Mouse (Mus musculus) stomach, embryonic 16.5 days (tissue): Measurements from ENCODE around the gene Lmf1. TPM values are rescaled to one million over a fixed set of nuclear protein-coding genes. Genes with fewer than 3 reads are reported as not detected.

ENCODE experiments used
- ATAC-seq: fragments of 200-750 bp; cut with Nextera tagmentation; 2 replicates; pipeline ENCODE4 v1.8.0; 2017; ENCODE audit warnings: moderate number of reproducible peaks, moderate TSS enrichment; ENCODE audit not compliant: insufficient read depth, low FRiP score
- H3K27ac ChIP-seq: fragments of 300-500 bp; sonication (generic); 2 replicates; pipeline ENCODE4 v1.5.1; 2014; ENCODE audit warnings: low read length
- H3K27me3 ChIP-seq: fragments of 300-500 bp; sonication (generic); 2 replicates; pipeline ENCODE4 v1.6.1; 2014; ENCODE audit warnings: low read length, control low read depth, mixed read lengths; ENCODE audit not compliant: control insufficient read depth, insufficient read depth
- H3K36me3 ChIP-seq: fragments of 300-500 bp; sonication (generic); 2 replicates; pipeline ENCODE4 v1.6.1; 2014; ENCODE audit warnings: low read length; ENCODE audit not compliant: control insufficient read depth, insufficient read depth
- H3K4me1 ChIP-seq: fragments of 300-500 bp; sonication (generic); 2 replicates; pipeline ENCODE4 v1.6.1; 2014; ENCODE audit warnings: low read length, control low read depth, mixed read lengths; ENCODE audit not compliant: control insufficient read depth, insufficient read depth
- H3K4me2 ChIP-seq: fragments of 300-500 bp; sonication (generic); 2 replicates; pipeline ENCODE4 v1.6.1; 2014; ENCODE audit warnings: low read depth, low read length, mixed read lengths
- H3K4me3 ChIP-seq: fragments of 300-500 bp; sonication (generic); replicated peaks from 2 replicates; pipeline ENCODE4 v1.5.1; 2014; ENCODE audit warnings: mild to moderate bottlenecking, low read length
- H3K9ac ChIP-seq: fragments of 300-500 bp; sonication (generic); 2 replicates; pipeline ENCODE4 v1.6.1; 2014; ENCODE audit warnings: low read length
- H3K9me3 ChIP-seq: fragments of 300-500 bp; sonication (generic); replicated peaks from 2 replicates; pipeline ENCODE4 v1.6.1; 2016; ENCODE audit warnings: low read length, control low read depth; ENCODE audit not compliant: control insufficient read depth
- WGBS: fragments of 180-500 bp; shearing (Covaris S2); extraction: QIAGEN DNeasy Blood & Tissue Kit; methylation state at CpG from one replicate; pipeline ENCODE4 v1.1.7; 2014; 5-methylcytosine and 5-hydroxymethylcytosine counted together
- polyA plus RNA-seq: library from polyadenylated mRNA; unstranded; fragments of >200 nt; fragmentation: Nextera tagmentation; extraction: Ambion mirVana; gene quantifications from 2 replicates; pipeline ENCODE4 v1.2.1, GENCODE M21; 2015

Lmf1 gene
- polyA plus RNA-seq, 1 experiment from 2014 or later: 28.9 TPM

DNA sequence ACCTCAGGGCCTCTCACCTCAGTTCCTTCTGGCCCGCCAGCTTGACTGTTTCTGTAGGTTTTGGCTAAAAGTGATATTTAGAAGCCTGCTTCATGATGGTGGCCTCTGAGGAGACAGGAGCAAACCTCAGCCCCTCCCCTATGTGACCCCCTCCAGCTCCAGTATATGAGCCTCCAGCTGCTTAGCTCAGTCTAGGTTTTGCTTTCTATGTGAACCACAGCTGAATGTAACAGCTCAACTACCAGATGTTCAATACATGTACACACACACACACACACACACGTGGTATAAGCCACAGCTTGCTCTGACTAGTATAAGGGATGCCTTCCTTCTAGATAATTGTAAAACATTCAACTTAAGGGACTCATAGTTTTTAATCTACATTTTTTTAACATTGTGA, 2.9 kb upstream of the Lmf1 start:
- no peak for ATAC-seq
- H3K36me3 ChIP-seq: no peaks in the 10 kb centered on the region
- no peak overlapping the region for H3K4me2 ChIP-seq
- H3K27me3 ChIP-seq: peaks cover under 1% of the 10 kb centered on the region; the same call in 1 of the 2 replicates
- no peak overlapping the region for H3K9ac ChIP-seq
- H3K9me3 ChIP-seq: no peaks in the 10 kb centered on the region
- H3K4me1 ChIP-seq: peaks cover 21% of the 10 kb centered on the region
- H3K27ac ChIP-seq: no peak overlapping the region
- WGBS: 58% methylated on average over 2 of the region's 2 CpGs
- no peak overlapping the region for H3K4me3 ChIP-seq

DNA sequence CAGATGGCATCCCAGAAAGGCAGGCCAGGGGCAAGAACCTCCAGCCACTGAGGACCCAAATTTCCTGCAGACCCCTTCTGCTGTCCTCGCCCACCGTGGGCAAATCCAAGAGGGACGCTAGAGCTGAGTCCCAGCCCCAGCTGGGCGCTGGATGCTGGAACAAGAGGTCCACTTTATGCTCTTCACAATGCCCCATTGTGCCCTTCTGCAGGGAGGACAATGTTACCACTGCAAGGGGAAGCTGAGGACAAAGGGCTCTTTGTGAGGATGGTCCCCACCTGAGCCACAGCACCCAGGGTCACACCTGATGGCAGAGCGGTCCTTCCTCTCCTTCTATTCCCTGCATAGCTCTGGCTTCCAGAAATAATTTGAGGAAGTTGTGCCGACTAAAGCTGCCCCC, 1.6 kb upstream of the Lmf1 start:
- Histone ChIP-seq H3K4me1 (peaks cover 16% of the 10 kb centered on the region), H3K36me3 (no peaks in the 10 kb centered on the region), H3K27me3 (no peaks in the 10 kb centered on the region; the same call in 1 of the 2 replicates), H3K4me2 (no peak overlapping the region), H3K9ac (no peak overlapping the region), H3K4me3 (no peak overlapping the region), H3K27ac (no peak overlapping the region), H3K9me3 (no peaks in the 10 kb centered on the region)
- WGBS: 64% methylated on average over 6 of the region's 6 CpGs
- ATAC-seq: no peak

DNA sequence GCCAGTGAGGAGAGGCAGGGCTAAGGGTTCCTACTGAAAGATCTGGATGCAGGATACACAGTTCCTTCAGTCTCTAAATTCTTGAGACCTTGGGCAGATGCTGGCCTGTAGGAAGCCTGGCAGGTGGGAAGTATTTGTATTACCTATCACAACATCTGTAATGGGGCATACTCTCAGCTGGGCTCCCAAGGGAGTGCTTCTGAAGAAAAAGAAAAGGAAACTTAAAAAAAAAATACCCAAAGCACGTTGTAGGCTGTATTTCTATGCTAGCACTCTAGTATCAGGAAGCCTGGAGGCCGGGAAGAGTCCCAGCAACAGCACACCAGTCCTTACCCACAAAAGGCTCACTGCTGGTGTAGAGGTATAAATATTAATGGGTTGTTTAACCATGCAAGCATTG, 1.2 kb upstream of the Lmf1 start:
- ATAC-seq: no peak

DNA sequence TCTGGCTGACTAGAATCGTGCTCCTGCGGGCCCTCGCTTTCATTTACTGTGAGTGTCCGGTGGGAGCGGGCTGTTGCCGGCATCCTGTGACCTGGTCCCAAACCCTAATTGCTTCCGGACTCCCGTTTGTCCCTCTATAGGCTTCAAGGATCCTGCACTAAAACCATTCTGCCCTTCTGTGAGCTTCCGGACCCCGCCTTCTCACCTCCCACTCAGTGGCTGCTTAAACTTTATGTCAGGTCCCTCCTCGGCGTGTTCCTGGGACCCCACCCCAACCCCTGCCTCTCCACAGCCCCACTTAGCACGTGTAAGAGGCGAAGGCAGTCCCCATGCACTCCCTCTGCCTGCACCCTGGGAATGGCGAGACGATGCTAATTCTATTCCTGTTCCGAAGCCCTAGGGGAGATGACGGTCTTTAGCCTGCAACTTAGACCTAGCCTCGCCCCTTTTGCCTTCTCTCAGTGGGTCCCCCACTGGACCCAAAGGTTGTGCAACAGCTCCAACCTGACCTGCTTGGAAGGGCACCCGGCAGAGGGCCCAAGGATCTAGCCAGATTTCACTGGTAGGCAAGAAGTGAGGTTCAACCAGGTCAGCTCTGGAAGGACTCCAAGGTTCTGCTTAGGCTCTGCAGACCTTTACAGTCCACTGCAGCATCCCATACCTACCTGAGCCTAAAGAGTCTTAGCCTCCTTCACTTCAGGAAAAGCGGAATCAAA, 605 bp downstream of the Lmf1 start:
- peak overlapping the region; percentile 79 for H3K9ac ChIP-seq
- H3K4me2 ChIP-seq: peak overlapping the region; percentile 81
- H3K4me1 ChIP-seq: peaks cover 19% of the 10 kb centered on the region
- H3K27me3 ChIP-seq: no peaks in the 10 kb centered on the region; the same call in 1 of the 2 replicates
- peak overlapping the region; percentile 64 for H3K4me3 ChIP-seq
- H3K36me3 ChIP-seq: no peaks in the 10 kb centered on the region
- peak; percentile 42; the same call in 1 of the 2 replicates for ATAC-seq
- no peaks in the 10 kb centered on the region for H3K9me3 ChIP-seq
- 7% methylated on average over 21 of the region's 21 CpGs for WGBS
- H3K27ac ChIP-seq: peak overlapping the region; percentile 43; the same call in 1 of the 2 replicates

More for the DNA sequence above, 1.2 kb upstream of the Lmf1 start:
- no peak overlapping the region for H3K27ac ChIP-seq
- H3K4me1 ChIP-seq: peaks cover 16% of the 10 kb centered on the region
- no peak overlapping the region for H3K4me3 ChIP-seq
- H3K36me3 ChIP-seq: no peaks in the 10 kb centered on the region
- H3K27me3 ChIP-seq: no peaks in the 10 kb centered on the region; the same call in 1 of the 2 replicates
- no peak overlapping the region for H3K4me2 ChIP-seq
- H3K9me3 ChIP-seq: no peaks in the 10 kb centered on the region
- WGBS: 63% methylated on average over 2 of the region's 2 CpGs
- H3K9ac ChIP-seq: no peak overlapping the region

DNA sequence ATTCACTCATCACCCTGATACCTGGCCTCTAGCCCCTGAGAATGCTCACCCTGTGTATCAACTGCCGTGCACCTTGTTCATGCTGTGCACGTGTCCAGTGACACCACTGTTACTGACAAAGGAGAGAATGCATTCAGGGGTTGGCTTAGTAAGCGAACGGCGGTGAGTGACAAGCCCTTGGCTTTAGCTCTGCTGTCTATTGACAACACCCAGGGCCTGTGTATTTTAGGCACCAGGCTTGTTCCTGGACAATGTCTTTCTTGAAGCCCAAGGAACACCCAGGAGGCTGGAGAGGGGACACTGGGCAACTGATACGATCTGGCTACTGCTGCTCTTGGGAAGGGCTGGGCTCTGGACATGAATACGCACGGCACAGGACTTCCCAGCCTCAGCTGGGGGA, 3.2 kb downstream of the Lmf1 start:
- WGBS: 71% methylated on average over 8 of the region's 8 CpGs
- no peak for ATAC-seq
- H3K9me3 ChIP-seq: no peaks in the 10 kb centered on the region

DNA sequence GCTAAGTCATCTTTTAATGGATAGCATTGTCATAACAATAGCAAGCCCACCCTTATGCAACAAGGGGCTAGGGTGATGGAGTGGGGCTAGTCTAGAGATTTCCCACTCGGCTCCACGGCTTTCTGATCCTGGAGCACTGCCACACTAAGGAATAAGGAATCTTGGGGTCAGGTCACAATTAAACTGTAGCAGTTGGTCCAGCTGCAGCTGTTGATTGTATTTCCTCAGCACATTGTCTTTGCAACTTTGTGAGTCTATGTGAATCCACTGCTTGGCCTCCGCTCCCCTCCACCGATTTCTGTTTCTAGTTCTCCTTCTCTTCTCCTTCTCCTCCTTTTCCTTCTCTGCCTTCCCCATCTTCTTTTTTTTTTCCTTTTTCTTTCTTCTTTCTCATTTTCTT, 4.2 kb downstream of the Lmf1 start:
- peaks cover 15% of the 10 kb centered on the region for H3K4me1 ChIP-seq
- no peaks in the 10 kb centered on the region for H3K36me3 ChIP-seq
- WGBS: 62% methylated on average over 4 of the region's 4 CpGs
- no peak overlapping the region for H3K4me2 ChIP-seq
- no peaks in the 10 kb centered on the region for H3K27me3 ChIP-seq
- no peak overlapping the region for H3K4me3 ChIP-seq
- no peak overlapping the region for H3K9ac ChIP-seq
- no peaks in the 10 kb centered on the region for H3K9me3 ChIP-seq
- H3K27ac ChIP-seq: no peak overlapping the region
- no peak for ATAC-seq

More for the DNA sequence above, 3.2 kb downstream of the Lmf1 start:
- H3K9ac ChIP-seq: no peak overlapping the region
- H3K27ac ChIP-seq: no peak overlapping the region
- H3K4me2 ChIP-seq: no peak overlapping the region
- H3K4me1 ChIP-seq: peaks cover 15% of the 10 kb centered on the region
- no peak overlapping the region for H3K4me3 ChIP-seq
- no peaks in the 10 kb centered on the region for H3K27me3 ChIP-seq
- no peaks in the 10 kb centered on the region for H3K36me3 ChIP-seq

DNA sequence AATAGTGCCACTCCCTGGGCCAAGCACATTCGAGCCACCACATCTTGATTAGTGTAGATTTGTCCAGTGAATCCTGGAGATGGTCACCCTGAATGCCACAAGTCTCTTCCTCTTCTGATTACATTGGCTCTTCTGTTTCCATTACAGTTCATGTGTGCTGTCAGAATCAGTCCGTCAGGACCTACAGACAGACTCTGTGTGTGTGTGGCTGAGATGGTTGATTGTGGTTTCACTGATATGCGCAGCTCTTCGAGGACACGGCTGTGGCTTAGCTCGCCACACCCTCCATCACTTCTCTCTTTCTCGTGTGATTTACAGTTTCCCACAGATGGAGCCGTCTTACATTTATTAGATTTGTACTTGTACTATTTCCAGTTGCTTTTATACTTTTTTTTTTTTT, 5.0 kb downstream of the Lmf1 start:
- no peaks in the 10 kb centered on the region for H3K9me3 ChIP-seq
- H3K4me3 ChIP-seq: no peak overlapping the region
- no peaks in the 10 kb centered on the region for H3K36me3 ChIP-seq
- H3K27ac ChIP-seq: no peak overlapping the region
- no peak overlapping the region for H3K9ac ChIP-seq
- WGBS: 77% methylated on average over 8 of the region's 8 CpGs
- ATAC-seq: no peak
- H3K4me2 ChIP-seq: no peak overlapping the region
- peaks cover 10% of the 10 kb centered on the region; the same call in 1 of the 2 replicates for H3K4me1 ChIP-seq
- no peaks in the 10 kb centered on the region for H3K27me3 ChIP-seq

DNA sequence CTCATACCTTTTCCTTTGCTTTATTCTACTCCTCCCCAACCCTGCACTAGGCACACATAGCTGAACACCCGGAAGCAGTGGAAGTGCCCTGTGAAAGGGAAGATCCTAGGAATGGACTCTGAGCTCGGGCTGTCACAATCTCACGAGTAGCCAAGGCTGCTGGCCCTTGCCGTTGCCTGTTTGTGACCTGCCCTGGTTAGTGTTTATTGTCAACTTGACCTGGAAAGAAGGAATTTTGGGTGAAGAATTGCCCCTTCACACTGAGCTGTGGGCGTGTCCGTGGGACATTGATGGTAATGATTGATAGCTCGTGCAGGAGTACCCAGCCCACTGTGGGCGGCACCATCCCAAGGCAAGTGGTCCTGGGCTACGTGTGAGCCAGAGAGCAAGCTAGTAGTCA, 5.8 kb downstream of the Lmf1 start:
- ATAC-seq: no peak
- H3K27ac ChIP-seq: no peak overlapping the region
- no peak overlapping the region for H3K9ac ChIP-seq
- H3K4me1 ChIP-seq: peaks cover 8% of the 10 kb centered on the region; the same call in 1 of the 2 replicates
- WGBS: 91% methylated on average over 9 of the region's 9 CpGs
- no peak overlapping the region for H3K4me3 ChIP-seq
- no peaks in the 10 kb centered on the region for H3K36me3 ChIP-seq
- H3K27me3 ChIP-seq: no peaks in the 10 kb centered on the region
- no peaks in the 10 kb centered on the region for H3K9me3 ChIP-seq
- H3K4me2 ChIP-seq: no peak overlapping the region

DNA sequence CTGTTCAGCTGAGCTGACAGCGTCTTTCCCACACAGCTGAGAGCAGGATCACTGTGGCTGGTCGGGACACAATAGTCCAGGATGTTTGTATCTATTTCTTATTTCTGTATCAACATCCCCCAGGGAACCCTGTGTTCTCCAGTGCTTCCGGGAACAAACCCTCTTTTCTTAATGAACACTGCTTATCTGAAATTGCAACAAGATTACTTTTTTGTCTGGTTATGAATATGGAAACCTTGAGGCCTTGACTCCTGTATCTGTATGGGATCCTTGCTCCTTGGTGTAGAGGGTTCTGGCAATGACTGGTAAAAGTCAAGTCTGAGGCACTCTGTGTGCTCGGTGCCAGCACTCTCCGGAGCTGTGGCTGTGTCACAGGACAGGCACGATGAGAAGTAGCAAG, 11.2 kb downstream of the Lmf1 start:
- H3K4me3 ChIP-seq: no peak overlapping the region
- H3K27ac ChIP-seq: no peak overlapping the region
- no peaks in the 10 kb centered on the region for H3K36me3 ChIP-seq
- no peaks in the 10 kb centered on the region for H3K9me3 ChIP-seq
- no peaks in the 10 kb centered on the region for H3K4me1 ChIP-seq
- WGBS: 92% methylated on average over 6 of the region's 6 CpGs
- H3K9ac ChIP-seq: no peak overlapping the region
- H3K27me3 ChIP-seq: no peaks in the 10 kb centered on the region
- no peak for ATAC-seq
- no peak overlapping the region for H3K4me2 ChIP-seq
